Mouse (Mus musculus): Measurements from ENCODE around the gene Smc2.
"Not testable (repeated sequence)": the region's sequence is repeated elsewhere in the genome, so short reads cannot be mapped to it uniquely, and the experiment has no call there.

Smc2 gene

GRCm38 (mm10) chr4:52438886-52439664 lies at the start of gene Smc2:
Smc2 (plus strand) TSS chr4:52439243.
- DNase-seq (ENCODE audit: extremely low read depth, low read depth, low spot score) = peak; percentile 42

- no peak for DNase-seq (ENCODE audit: extremely low read depth, low read depth, low spot score)
These were observed 27.5 kb upstream of the Smc2 start for GRCm38 (mm10) chr4:52411587-52411986.

GRCm38 (mm10) chr4:52423653-52424052 lies 15.4 kb upstream of the Smc2 start:
- DNase-seq (ENCODE audit: extremely low read depth, low read depth, low spot score) = no peak

GRCm38 (mm10) chr4:52429310-52430198 lies 9.5 kb upstream of the Smc2 start:
- no peak for DNase-seq (ENCODE audit: extremely low read depth, low read depth, low spot score)

- peak; percentile 28 for DNase-seq (ENCODE audit: extremely low read depth, low read depth, low spot score)
These were observed 3.5 kb upstream of the Smc2 start for GRCm38 (mm10) chr4:52435551-52435950.

- no peak for DNase-seq (ENCODE audit: extremely low read depth, low read depth, low spot score)
These were observed 615 bp upstream of the Smc2 start for GRCm38 (mm10) chr4:52438371-52438885.

GRCm38 (mm10) chr4:52459726-52460125 lies 20.7 kb downstream of the Smc2 start:
- DNase-seq (ENCODE audit: extremely low read depth, low read depth, low spot score) = no peak

GRCm38 (mm10) chr4:52461321-52461720 lies 22.3 kb downstream of the Smc2 start:
- DNase-seq (ENCODE audit: extremely low read depth, low read depth, low spot score) = no peak

- DNase-seq (ENCODE audit: extremely low read depth, low read depth, low spot score) = no peak
These were observed 34.4 kb downstream of the Smc2 start for GRCm38 (mm10) chr4:52473431-52473830.

GRCm38 (mm10) chr4:52487486-52487885 lies 48.4 kb downstream of the Smc2 start:
- DNase-seq (ENCODE audit: extremely low read depth, low read depth, low spot score) = no peak

- DNase-seq (ENCODE audit: extremely low read depth, low read depth, low spot score) = not testable (repeated sequence)
These were observed 58.1 kb downstream of the Smc2 start, which contains the start of gene Vma21-ps for GRCm38 (mm10) chr4:52497144-52497543. Vma21-ps (minus strand) TSS chr4:52497244.

- no peak for DNase-seq (ENCODE audit: extremely low read depth, low read depth, low spot score)
These were observed 78.5 kb downstream of the Smc2 start for GRCm38 (mm10) chr4:52517580-52517979.

- DNase-seq (ENCODE audit: extremely low read depth, low read depth, low spot score) = no peak
These were observed 80.3 kb downstream of the Smc2 start for GRCm38 (mm10) chr4:52519301-52519700.

GRCm38 (mm10) chr4:52526464-52526863 lies 87.4 kb downstream of the Smc2 start:
- no peak for DNase-seq (ENCODE audit: extremely low read depth, low read depth, low spot score)

- no peak for DNase-seq (ENCODE audit: extremely low read depth, low read depth, low spot score)
These were observed 91.6 kb downstream of the Smc2 start for GRCm38 (mm10) chr4:52530636-52531035.
